Comparison of ENCODE assay signal across 8 mouse cellular contexts in genomic region chr5:125215346-125215929, GRCm38 (mm10). TPM values are rescaled to one million over a fixed set of nuclear protein-coding genes. Genes with fewer than 3 reads are reported as not detected.
DNase-seq lines count a peak whose midpoint lies in the region; ATAC-seq and TF ChIP-seq lines count a peak whose summit lies in the region.

No protein-coding gene starts in this region.

- H3K27ac ChIP-seq in intestine, embryonic 16.5 days (ENCODE audit: low read length): peak overlapping the region; percentile 70
- no peak overlapping the region for H3K27ac ChIP-seq in liver, embryonic 14.5 days

- ATAC-seq in intestine, embryonic 16.5 days: no peak
- no peak for ATAC-seq in liver, embryonic 14.5 days (ENCODE audit: insufficient read depth)
- ATAC-seq in erythroid progenitor cell, adult 5-6 weeks (replicated peaks; ENCODE audit: low FRiP score, poor library complexity, severe bottlenecking): no peak

- no peaks in the 10 kb centered on the region for H3K9me3 ChIP-seq in intestine, embryonic 16.5 days (ENCODE audit: control insufficient read depth, low read length)
- H3K9me3 ChIP-seq in liver, embryonic 14.5 days (ENCODE audit: control insufficient read depth, low read length): no peaks in the 10 kb centered on the region

- H3K4me3 ChIP-seq in intestine, embryonic 16.5 days (ENCODE audit: low read length): peak overlapping the region; percentile 30
- H3K4me3 ChIP-seq in liver, embryonic 14.5 days (ENCODE audit: insufficient read depth in 1 of 2, low read depth in 2 of 2, low read length in 2 of 2): no peak overlapping the region

- H3K4me2 ChIP-seq in intestine, embryonic 16.5 days (ENCODE audit: low read depth, low read length): peak overlapping the region; percentile 44
- H3K4me2 ChIP-seq in liver, embryonic 14.5 days (ENCODE audit: low read depth): peak overlapping the region; percentile 26; the same call in 1 of the 2 replicates

- WGBS in intestine, embryonic 16.5 days: 22% methylated on average over 11 of the region's 11 CpGs
- 38% methylated on average over 9 of the region's 11 CpGs for WGBS in liver, embryonic 14.5 days (ENCODE audit: insufficient replicate concordance)

- H3K4me1 ChIP-seq in intestine, embryonic 16.5 days (ENCODE audit: control insufficient read depth, insufficient read depth, low read length): peaks cover 11% of the 10 kb centered on the region
- H3K4me1 ChIP-seq in liver, embryonic 14.5 days (replicated peaks; ENCODE audit: control insufficient read depth in 2 of 2, insufficient read depth in 2 of 2, low read length in 1 of 2): no peaks in the 10 kb centered on the region

- H3K36me3 ChIP-seq in intestine, embryonic 16.5 days (ENCODE audit: control insufficient read depth, insufficient read depth, low read length): no peaks in the 10 kb centered on the region
- H3K36me3 ChIP-seq in liver, embryonic 14.5 days (replicated peaks; ENCODE audit: control insufficient read depth, insufficient read depth, low read depth): no peaks in the 10 kb centered on the region

- no peaks in the 10 kb centered on the region for H3K27me3 ChIP-seq in intestine, embryonic 16.5 days (replicated peaks; ENCODE audit: control insufficient read depth, insufficient read depth, low read length)
- H3K27me3 ChIP-seq in liver, embryonic 14.5 days (ENCODE audit: control insufficient read depth, insufficient read depth, low read length): peaks cover 5% of the 10 kb centered on the region; the same call in 1 of the 2 replicates

- H3K9ac ChIP-seq in intestine, embryonic 16.5 days (ENCODE audit: low read depth, low read length): peak overlapping the region; percentile 65
- H3K9ac ChIP-seq in liver, embryonic 14.5 days (replicated peaks): no peak overlapping the region

- DNase-seq in lung, postnatal 10 days: peak; percentile 25
- no peak for DNase-seq in lung, postnatal 4 days
- DNase-seq in cerebellum, adult 8-10 months: peak; percentile 68
- peak; percentile 68 for DNase-seq in gastrocnemius, postnatal 25 days
- DNase-seq in liver, embryonic 14.5 days (ENCODE audit: low read depth in 3 of 3, low spot score in 3 of 3): no peak
- no peak for DNase-seq in thymus, postnatal 14 days

- no peak for TF ChIP-seq EP300 in liver, embryonic 14.5 days (IDR thresholded peaks at IDR 0.05; ENCODE audit: low read depth)

- no peak for TF ChIP-seq CTCF in liver, embryonic 14.5 days (IDR thresholded peaks at IDR 0.05; ENCODE audit: low read depth)

RNA-seq across cellular contexts. Expression of gene Ncor2, which starts 36.4 kb away (rescaled TPM):
- total RNA-seq in gastrocnemius, postnatal 25 days (2021): 100 to 1,000 TPM in 1 of 2 experiments, 10 to 100 TPM in 1; 92.7 to 108 TPM
- 13.1 and 14.4 TPM in 2 replicates for polyA plus RNA-seq in intestine, embryonic 16.5 days (2015; fragmentation: Nextera tagmentation; extraction: Ambion mirVana)
- polyA plus RNA-seq in liver, embryonic 14.5 days (2012; rRNA removed): 4.1 and 4.4 TPM in 2 replicates
- 3.2 and 3.5 TPM in 2 replicates for polyA plus RNA-seq in liver, embryonic 14.5 days (2014; fragmentation: Nextera tagmentation; extraction: Ambion mirVana)
- 10.5 and 37.3 TPM in 2 replicates for total RNA-seq in erythroid progenitor cell, adult 5-6 weeks (2015; ENCODE audit: low replicate concordance)
- total RNA-seq in erythroid progenitor cell, adult 5-6 weeks (2017; ENCODE audit: low replicate concordance): 0.91 and 2.6 TPM in 2 replicates

Comparison
In these comparisons a context has a peak if more than half of its experiments do, and no peak if none do; other contexts are left out.
1. DNase-seq: peak in lung, postnatal 10 days (single experiment), cerebellum, adult 8-10 months (single experiment) and gastrocnemius, postnatal 25 days (single experiment); none in lung, postnatal 4 days (0 of 2), liver, embryonic 14.5 days (0 of 3) and thymus, postnatal 14 days (single experiment).